Mouse (Mus musculus): Measurements from ENCODE around the gene Ifi27. TPM values are rescaled to one million over a fixed set of nuclear protein-coding genes. Genes with fewer than 3 reads are reported as not detected.
"Not testable (repeated sequence)": the region's sequence is repeated elsewhere in the genome, so short reads cannot be mapped to it uniquely, and the experiment has no call there.

The Ifi27 gene
- polyA plus RNA-seq, 1 experiment from 2014 or later, result 23.7 TPM

- ATAC-seq (ENCODE audit: insufficient number of reproducible peaks, low FRiP score); H3K4me1 ChIP-seq (replicated peaks); H3K4me2 ChIP-seq; H3K9me3 ChIP-seq (replicated peaks); H3K27me3 ChIP-seq (replicated peaks); H3K9ac ChIP-seq; H3K36me3 ChIP-seq; H3K27ac ChIP-seq (ENCODE audit: poor library complexity, severe bottlenecking); H3K4me3 ChIP-seq: not testable (repeated sequence)
- no CpG with 5 or more reads among the region's 1 CpGs for WGBS
Measured at GRCm38 (mm10) chr12:103456727-103457126, 22.7 kb downstream of the Ifi27 start.

GRCm38 (mm10) chr12:103457140-103457539, 23.1 kb downstream of the Ifi27 start, which contains the start of gene Ifi27l2b:
Ifi27l2b (minus strand) TSS chr12:103457223.
- H3K9ac ChIP-seq, result no peak within 1 kb of the TSS
- H3K27ac ChIP-seq (ENCODE audit: poor library complexity, severe bottlenecking), result no peak within 1 kb of the TSS
- ATAC-seq (ENCODE audit: insufficient number of reproducible peaks, low FRiP score), result no peak
- 40% methylated on average over 3 of the region's 3 CpGs for WGBS
- no peaks in the 10 kb centered on the region for H3K36me3 ChIP-seq
- no peak within 1 kb of the TSS for H3K4me2 ChIP-seq
- no peaks in the 10 kb centered on the region for H3K27me3 ChIP-seq (replicated peaks)
- H3K9me3 ChIP-seq (replicated peaks), result no peaks in the 10 kb centered on the region
- no peak within 1 kb of the TSS for H3K4me3 ChIP-seq
- H3K4me1 ChIP-seq (replicated peaks), result no peaks in the 10 kb centered on the region

- ATAC-seq (ENCODE audit: insufficient number of reproducible peaks, low FRiP score), result no peak
- WGBS, result 45% methylated on average over 2 of the region's 2 CpGs
- Histone ChIP-seq H3K27me3 (replicated peaks) (no peaks in the 10 kb centered on the region), H3K36me3 (no peaks in the 10 kb centered on the region), H3K4me3 (no peak overlapping the region), H3K9me3 (replicated peaks) (0 out of 2 replicates have a peak, but pooled peaks cover 3% of the 10 kb centered on the region), H3K4me1 (replicated peaks) (no peaks in the 10 kb centered on the region), H3K27ac (ENCODE audit: poor library complexity, severe bottlenecking) (no peak overlapping the region), H3K4me2 (no peak overlapping the region), H3K9ac (no peak overlapping the region)
Measured at GRCm38 (mm10) chr12:103474481-103474880, 40.5 kb downstream of the Ifi27 start.

- H3K4me3 ChIP-seq, result no peak overlapping the region
- no peak overlapping the region for H3K27ac ChIP-seq (ENCODE audit: poor library complexity, severe bottlenecking)
- WGBS, result 85% methylated on average over 1 of the region's 1 CpGs
- no peaks in the 10 kb centered on the region for H3K4me1 ChIP-seq (replicated peaks)
- H3K36me3 ChIP-seq, result no peaks in the 10 kb centered on the region
- no peaks in the 10 kb centered on the region for H3K9me3 ChIP-seq (replicated peaks)
- ATAC-seq (ENCODE audit: insufficient number of reproducible peaks, low FRiP score), result no peak
- no peak overlapping the region for H3K4me2 ChIP-seq
- no peaks in the 10 kb centered on the region for H3K27me3 ChIP-seq (replicated peaks)
- H3K9ac ChIP-seq, result no peak overlapping the region
Measured at GRCm38 (mm10) chr12:103476779-103477389, 42.9 kb downstream of the Ifi27 start.

GRCm38 (mm10) chr12:103477461-103478015, 43.5 kb downstream of the Ifi27 start:
- no peak overlapping the region for H3K9ac ChIP-seq
- ATAC-seq (ENCODE audit: insufficient number of reproducible peaks, low FRiP score), result no peak
- H3K9me3 ChIP-seq (replicated peaks), result no peaks in the 10 kb centered on the region
- H3K36me3 ChIP-seq, result no peaks in the 10 kb centered on the region
- H3K4me3 ChIP-seq, result no peak overlapping the region
- H3K4me1 ChIP-seq (replicated peaks), result no peaks in the 10 kb centered on the region
- no peaks in the 10 kb centered on the region for H3K27me3 ChIP-seq (replicated peaks)
- H3K4me2 ChIP-seq, result no peak overlapping the region
- no peak overlapping the region for H3K27ac ChIP-seq (ENCODE audit: poor library complexity, severe bottlenecking)
- WGBS, result 65% methylated on average over 7 of the region's 7 CpGs

- H3K4me2 ChIP-seq, result no peak overlapping the region
- WGBS, result 72% methylated on average over 5 of the region's 5 CpGs
- H3K27me3 ChIP-seq (replicated peaks), result no peaks in the 10 kb centered on the region
- H3K9me3 ChIP-seq (replicated peaks), result no peaks in the 10 kb centered on the region
- H3K27ac ChIP-seq (ENCODE audit: poor library complexity, severe bottlenecking), result no peak overlapping the region
- no peak overlapping the region for H3K9ac ChIP-seq
- no peaks in the 10 kb centered on the region for H3K36me3 ChIP-seq
- no peak overlapping the region for H3K4me3 ChIP-seq
- no peak for ATAC-seq (ENCODE audit: insufficient number of reproducible peaks, low FRiP score)
- H3K4me1 ChIP-seq (replicated peaks), result no peaks in the 10 kb centered on the region
Measured at GRCm38 (mm10) chr12:103481671-103482070, 47.7 kb downstream of the Ifi27 start.

GRCm38 (mm10) chr12:103482781-103483180, 48.8 kb downstream of the Ifi27 start:
- 51% methylated on average over 2 of the region's 2 CpGs for WGBS
- no peak overlapping the region for H3K4me2 ChIP-seq
- H3K9ac ChIP-seq, result no peak overlapping the region
- H3K36me3 ChIP-seq, result no peaks in the 10 kb centered on the region
- H3K4me3 ChIP-seq, result no peak overlapping the region
- no peaks in the 10 kb centered on the region for H3K4me1 ChIP-seq (replicated peaks)
- H3K27me3 ChIP-seq (replicated peaks), result no peaks in the 10 kb centered on the region
- no peak overlapping the region for H3K27ac ChIP-seq (ENCODE audit: poor library complexity, severe bottlenecking)
- no peaks in the 10 kb centered on the region for H3K9me3 ChIP-seq (replicated peaks)
- no peak for ATAC-seq (ENCODE audit: insufficient number of reproducible peaks, low FRiP score)

GRCm38 (mm10) chr12:103484200-103484972, 50.4 kb downstream of the Ifi27 start:
- H3K4me3 ChIP-seq; H3K4me2 ChIP-seq; H3K27ac ChIP-seq (ENCODE audit: poor library complexity, severe bottlenecking); H3K36me3 ChIP-seq; H3K4me1 ChIP-seq (replicated peaks); ATAC-seq (ENCODE audit: insufficient number of reproducible peaks, low FRiP score); H3K9ac ChIP-seq; H3K27me3 ChIP-seq (replicated peaks); H3K9me3 ChIP-seq (replicated peaks): not testable (repeated sequence)
- WGBS, result 53% methylated on average over 9 of the region's 9 CpGs

- Histone ChIP-seq H3K27ac (ENCODE audit: poor library complexity, severe bottlenecking) (no peak overlapping the region), H3K27me3 (replicated peaks) (no peaks in the 10 kb centered on the region), H3K36me3 (no peaks in the 10 kb centered on the region), H3K4me2 (no peak overlapping the region), H3K4me1 (replicated peaks) (no peaks in the 10 kb centered on the region), H3K9me3 (replicated peaks) (no peaks in the 10 kb centered on the region), H3K9ac (no peak overlapping the region), H3K4me3 (no peak overlapping the region)
- no peak for ATAC-seq (ENCODE audit: insufficient number of reproducible peaks, low FRiP score)
- 91% methylated on average over 1 of the region's 1 CpGs for WGBS
Measured at GRCm38 (mm10) chr12:103486726-103487125, 52.7 kb downstream of the Ifi27 start.

GRCm38 (mm10) chr12:103487276-103487675, 53.3 kb downstream of the Ifi27 start:
- no peaks in the 10 kb centered on the region for H3K36me3 ChIP-seq
- no peak overlapping the region for H3K27ac ChIP-seq (ENCODE audit: poor library complexity, severe bottlenecking)
- H3K4me3 ChIP-seq, result no peak overlapping the region
- no peaks in the 10 kb centered on the region for H3K9me3 ChIP-seq (replicated peaks)
- no peak overlapping the region for H3K9ac ChIP-seq
- 43% methylated on average over 4 of the region's 4 CpGs for WGBS
- H3K4me2 ChIP-seq, result no peak overlapping the region
- H3K4me1 ChIP-seq (replicated peaks), result no peaks in the 10 kb centered on the region
- no peaks in the 10 kb centered on the region for H3K27me3 ChIP-seq (replicated peaks)
- 0 out of 2 replicates have a peak, but pooled peaks have one; percentile 29 for ATAC-seq (ENCODE audit: insufficient number of reproducible peaks, low FRiP score)

- 69% methylated on average over 2 of the region's 2 CpGs for WGBS
- Histone ChIP-seq H3K9me3 (replicated peaks) (no peaks in the 10 kb centered on the region), H3K27me3 (replicated peaks) (no peaks in the 10 kb centered on the region), H3K4me2 (no peak overlapping the region), H3K4me1 (replicated peaks) (no peaks in the 10 kb centered on the region), H3K4me3 (no peak overlapping the region), H3K9ac (no peak overlapping the region), H3K27ac (ENCODE audit: poor library complexity, severe bottlenecking) (no peak overlapping the region), H3K36me3 (no peaks in the 10 kb centered on the region)
- ATAC-seq (ENCODE audit: insufficient number of reproducible peaks, low FRiP score), result no peak
Measured at GRCm38 (mm10) chr12:103487750-103488149, 53.7 kb downstream of the Ifi27 start.

Measured in heart, embryonic 12.5 days (tissue).